In genomic region chr11:35513343-35513742, GRCm38 (mm10) we compare ENCODE assay signal across 15 mouse cellular contexts.
A peak's percentile ranks its signal among the peaks of the same experiment; 100 is the strongest.
DNase-seq lines count a peak whose midpoint lies in the region; ATAC-seq and TF ChIP-seq lines count a peak whose summit lies in the region.
"Had no signal": no experiment of that assay in that cellular context is flagged by ENCODE, and none has a peak within 500 bp of the region (broad histone marks: within the 10 kb centered on the region; RNA-seq: fewer than 3 reads in every experiment).

No protein-coding gene starts in this region.

- H3K4me1 ChIP-seq in forebrain, embryonic 12.5 days = peaks cover 45% of the 10 kb centered on the region
- H3K4me1 ChIP-seq in hindbrain, postnatal 0 days (ENCODE audit: insufficient read depth, low read length) = peaks cover 12% of the 10 kb centered on the region; the same call in 1 of the 2 replicates
- H3K4me1 ChIP-seq in neural tube, embryonic 13.5 days (replicated peaks) = peaks cover 37% of the 10 kb centered on the region
- H3K4me1 ChIP-seq in intestine, postnatal 0 days (replicated peaks; ENCODE audit: control insufficient read depth, insufficient read depth, low read length) = no peaks in the 10 kb centered on the region
- H3K4me1 ChIP-seq: stomach, embryonic 15.5 days had no signal

- H3K9ac ChIP-seq in forebrain, embryonic 12.5 days = no peak overlapping the region
- no peak overlapping the region for H3K9ac ChIP-seq in hindbrain, postnatal 0 days (replicated peaks; ENCODE audit: low read length)
- no peak overlapping the region for H3K9ac ChIP-seq in neural tube, embryonic 13.5 days
- no peak overlapping the region for H3K9ac ChIP-seq in intestine, postnatal 0 days (ENCODE audit: low read depth, low read length)
- H3K9ac ChIP-seq: lung, embryonic 15.5 days; stomach, embryonic 15.5 days had no signal

- no peak overlapping the region; the same call in 1 of the 2 replicates for H3K27ac ChIP-seq in forebrain, embryonic 12.5 days
- no peak overlapping the region for H3K27ac ChIP-seq in hindbrain, postnatal 0 days
- peak overlapping the region; percentile 72; the same call in 1 of the 2 replicates for H3K27ac ChIP-seq in neural tube, embryonic 13.5 days (replicated peaks)
- no peak overlapping the region for H3K27ac ChIP-seq in intestine, postnatal 0 days (ENCODE audit: low read depth, low read length)
- H3K27ac ChIP-seq: heart, embryonic 10.5 days; lung, embryonic 15.5 days; stomach, embryonic 15.5 days had no signal

- H3K4me2 ChIP-seq in forebrain, embryonic 12.5 days = peak overlapping the region; percentile 15
- H3K4me2 ChIP-seq in hindbrain, postnatal 0 days (ENCODE audit: low read depth, low read length) = peak overlapping the region; percentile 13; the same call in 1 of the 2 replicates
- H3K4me2 ChIP-seq in neural tube, embryonic 13.5 days = no peak overlapping the region
- H3K4me2 ChIP-seq in intestine, postnatal 0 days (replicated peaks; ENCODE audit: low read depth) = no peak overlapping the region
- H3K4me2 ChIP-seq: lung, embryonic 15.5 days; stomach, embryonic 15.5 days had no signal

- peaks cover 42% of the 10 kb centered on the region for H3K27me3 ChIP-seq in forebrain, embryonic 12.5 days
- H3K27me3 ChIP-seq in hindbrain, postnatal 0 days (ENCODE audit: insufficient read depth, low read length) = no peaks in the 10 kb centered on the region
- peaks cover 7% of the 10 kb centered on the region; the same call in 1 of the 2 replicates for H3K27me3 ChIP-seq in neural tube, embryonic 13.5 days
- no peaks in the 10 kb centered on the region for H3K27me3 ChIP-seq in intestine, postnatal 0 days (replicated peaks; ENCODE audit: control insufficient read depth, insufficient read depth, low read length)
- H3K27me3 ChIP-seq: lung, embryonic 15.5 days; stomach, embryonic 15.5 days had no signal

- TF ChIP-seq CTCF in hindbrain, postnatal 0 days (IDR thresholded peaks at IDR 0.05; ENCODE audit: low read depth) = no peak
- TF ChIP-seq CTCF in intestine, postnatal 0 days (IDR thresholded peaks at IDR 0.05; ENCODE audit: low read depth) = no peak

- peak; percentile 25; the same call in 1 of the 2 replicates for ATAC-seq in frontal cortex, adult (ENCODE audit: low TSS enrichment)
- ATAC-seq in forebrain, embryonic 12.5 days (ENCODE audit: low FRiP score) = peak; percentile 35; the same call in 1 of the 2 replicates
- ATAC-seq in hindbrain, postnatal 0 days = peak; percentile 21; the same call in 1 of the 2 replicates
- ATAC-seq in neural tube, embryonic 13.5 days (ENCODE audit: low read depth) = peak; percentile 62
- no peak for ATAC-seq in intestine, postnatal 0 days
- ATAC-seq: activated CD4-positive, CD25-positive, alpha-beta regulatory T cell, adult 4 months had no signal

- no peak for DNase-seq in frontal cortex, postnatal 36 days (ENCODE audit: low spot score in 2 of 2)
- no peak for DNase-seq in hindbrain, postnatal 0 days (ENCODE audit: low spot score)
- DNase-seq in testis, postnatal 14 days (ENCODE audit: low spot score) = no peak
- no peak for DNase-seq in spleen, adult 12 weeks (ENCODE audit: low spot score)
- DNase-seq: cerebellum, postnatal 36 days; kidney, postnatal 4 days; right cerebral cortex, postnatal 14 days had no signal

- 3% methylated on average over 6 of the region's 6 CpGs for WGBS in forebrain, embryonic 12.5 days
- 8% methylated on average over 6 of the region's 6 CpGs for WGBS in hindbrain, postnatal 0 days
- WGBS in neural tube, embryonic 13.5 days = 7% methylated on average over 6 of the region's 6 CpGs
- WGBS in intestine, postnatal 0 days = 45% methylated on average over 6 of the region's 6 CpGs

- H3K9me3 ChIP-seq in forebrain, embryonic 12.5 days = no peaks in the 10 kb centered on the region
- H3K9me3 ChIP-seq in hindbrain, postnatal 0 days (ENCODE audit: low read length) = no peaks in the 10 kb centered on the region
- no peaks in the 10 kb centered on the region for H3K9me3 ChIP-seq in neural tube, embryonic 13.5 days
- H3K9me3 ChIP-seq in intestine, postnatal 0 days (ENCODE audit: control insufficient read depth) = no peaks in the 10 kb centered on the region
- H3K9me3 ChIP-seq: heart, embryonic 10.5 days; lung, embryonic 15.5 days; stomach, embryonic 15.5 days had no signal

- H3K4me3 ChIP-seq in forebrain, embryonic 12.5 days (replicated peaks) = no peak overlapping the region
- no peak overlapping the region for H3K4me3 ChIP-seq in hindbrain, postnatal 0 days (ENCODE audit: low read length)
- H3K4me3 ChIP-seq in neural tube, embryonic 13.5 days = no peak overlapping the region
- H3K4me3 ChIP-seq in intestine, postnatal 0 days (ENCODE audit: low read depth, low read length) = no peak overlapping the region
- H3K4me3 ChIP-seq: heart, embryonic 10.5 days; lung, embryonic 15.5 days; stomach, embryonic 15.5 days had no signal

- no peaks in the 10 kb centered on the region for H3K36me3 ChIP-seq in forebrain, embryonic 12.5 days (replicated peaks)
- H3K36me3 ChIP-seq in hindbrain, postnatal 0 days (ENCODE audit: insufficient read depth, low read length) = no peaks in the 10 kb centered on the region
- no peaks in the 10 kb centered on the region for H3K36me3 ChIP-seq in neural tube, embryonic 13.5 days
- no peaks in the 10 kb centered on the region for H3K36me3 ChIP-seq in intestine, postnatal 0 days (ENCODE audit: control insufficient read depth, insufficient read depth)
- H3K36me3 ChIP-seq: lung, embryonic 15.5 days; stomach, embryonic 15.5 days had no signal

Comparison
In these comparisons a context has a peak if more than half of its experiments do, and no peak if none do; other contexts are left out.
1. H3K4me2 ChIP-seq: peak in forebrain, embryonic 12.5 days (single experiment) and hindbrain, postnatal 0 days (single experiment); none in neural tube, embryonic 13.5 days (single experiment) and intestine, postnatal 0 days (single experiment).